Mouse (Mus musculus): ENCODE measurements at regions not wholly inside any gene's neighbourhood (a gene's known extent, or its start where the extent isn't known, plus 50 kb on each side); places are given as distances from the start of the nearest gene placed in this dataset.

DNA sequence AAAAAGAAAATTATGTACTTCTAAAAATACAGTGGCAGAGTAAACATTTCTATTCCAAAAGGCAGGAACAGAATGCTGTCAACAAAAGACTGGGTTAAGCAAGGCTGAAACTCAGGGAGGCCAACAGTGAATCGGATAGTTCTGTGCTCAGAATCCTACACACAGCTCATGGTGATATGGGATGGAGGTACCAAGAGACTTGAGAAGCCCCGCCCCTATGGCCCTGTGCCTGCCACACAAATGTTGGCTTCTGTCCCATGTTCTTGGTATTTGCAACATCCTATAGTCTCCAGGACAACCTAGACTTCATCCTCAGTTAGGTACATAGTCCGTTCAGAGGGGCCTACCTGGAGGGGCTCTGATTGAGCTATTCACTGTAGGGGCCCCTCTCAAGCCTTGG, 92.2 kb upstream of the Galnt15 start:
- no peak for DNase-seq (ENCODE audit: low spot score)
- no peak overlapping the region for H3K27ac ChIP-seq
- TF ChIP-seq CTCF (IDR thresholded peaks at IDR 0.05; ENCODE audit: low read depth) = no peak
- H3K4me1 ChIP-seq (replicated peaks; ENCODE audit: insufficient read depth, low read length) = no peaks in the 10 kb centered on the region
- no peak overlapping the region for H3K4me2 ChIP-seq (ENCODE audit: low read length)
- H3K36me3 ChIP-seq (ENCODE audit: insufficient read depth, low read length) = no peaks in the 10 kb centered on the region
- no peak overlapping the region for H3K9ac ChIP-seq (ENCODE audit: low read depth, low read length)
- H3K27me3 ChIP-seq (ENCODE audit: insufficient read depth, low read length) = no peaks in the 10 kb centered on the region
- no peak overlapping the region for H3K4me3 ChIP-seq (replicated peaks; ENCODE audit: low read depth, low read length)
- H3K9me3 ChIP-seq (replicated peaks; ENCODE audit: low read length) = no peaks in the 10 kb centered on the region
- WGBS = 90% methylated on average over 3 of the region's 3 CpGs
- ATAC-seq (replicated peaks; ENCODE audit: low FRiP score, low read depth) = no peak

DNA sequence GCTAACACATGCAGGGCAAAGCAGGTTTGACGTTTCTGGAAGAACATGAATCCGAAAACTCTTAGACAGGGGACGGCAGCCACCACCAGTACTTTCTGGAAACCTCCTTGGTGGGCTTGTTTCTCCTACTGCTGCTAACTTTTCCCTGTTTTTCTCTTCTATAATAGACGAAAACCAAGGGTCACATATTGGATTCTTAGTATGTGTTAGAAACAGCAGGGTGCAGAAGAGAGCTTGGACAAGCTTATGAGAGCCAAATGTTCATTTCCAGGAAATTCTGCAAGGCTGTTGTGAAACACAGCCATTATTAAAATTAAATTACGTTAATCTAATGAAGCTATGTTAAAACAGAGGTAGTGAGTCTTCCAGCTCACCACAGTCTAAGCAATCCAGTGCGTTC, 87.9 kb upstream of the Galnt15 start:
- H3K36me3 ChIP-seq (ENCODE audit: insufficient read depth, low read length) = no peaks in the 10 kb centered on the region
- no peaks in the 10 kb centered on the region for H3K4me1 ChIP-seq (replicated peaks; ENCODE audit: insufficient read depth, low read length)
- ATAC-seq (replicated peaks; ENCODE audit: low FRiP score, low read depth) (no peak), DNase-seq (ENCODE audit: low spot score) (no peak)
- H3K4me2 ChIP-seq (ENCODE audit: low read length) = no peak overlapping the region
- H3K9me3 ChIP-seq (replicated peaks; ENCODE audit: low read length) = no peaks in the 10 kb centered on the region
- no peak overlapping the region for H3K9ac ChIP-seq (ENCODE audit: low read depth, low read length)
- H3K4me3 ChIP-seq (replicated peaks; ENCODE audit: low read depth, low read length) = no peak overlapping the region
- 85% methylated on average over 6 of the region's 6 CpGs for WGBS
- no peaks in the 10 kb centered on the region for H3K27me3 ChIP-seq (ENCODE audit: insufficient read depth, low read length)
- no peak overlapping the region for H3K27ac ChIP-seq
- TF ChIP-seq CTCF (IDR thresholded peaks at IDR 0.05; ENCODE audit: low read depth) = no peak

DNA sequence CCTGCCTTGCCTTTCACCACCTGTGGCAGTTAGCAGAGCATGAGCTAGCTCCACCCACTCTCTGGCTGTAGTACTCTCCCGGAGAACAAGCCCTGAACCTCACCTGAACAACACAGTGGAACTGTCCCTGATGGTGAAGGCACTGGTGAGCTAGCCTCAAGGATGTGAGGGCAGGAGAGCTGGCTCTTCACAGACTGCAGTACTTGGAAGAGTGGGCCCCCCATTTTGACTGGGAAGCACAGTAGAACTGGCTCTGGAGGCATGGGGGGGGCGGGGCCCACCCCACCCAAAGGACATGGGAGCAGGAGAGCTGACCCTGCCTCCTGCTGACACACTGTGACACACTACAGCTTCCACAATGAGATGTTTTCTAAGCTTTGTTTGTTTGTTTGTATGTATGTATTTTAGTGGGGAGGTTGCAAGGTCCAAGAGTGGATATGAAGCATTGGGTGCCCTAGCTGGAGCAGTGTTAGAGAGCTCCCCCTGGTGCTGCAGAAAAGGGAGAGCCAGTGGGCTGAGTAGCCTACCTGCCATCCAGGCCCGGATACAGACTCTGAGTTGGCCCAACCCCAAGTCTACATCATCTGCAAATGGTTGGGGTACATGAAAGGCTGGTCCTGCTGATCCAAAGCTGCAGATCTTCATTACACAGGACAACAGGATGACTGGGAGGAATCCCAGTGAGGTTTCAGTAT, 86.4 kb upstream of the Galnt15 start:
- ATAC-seq (replicated peaks; ENCODE audit: low FRiP score, low read depth) (no peak), DNase-seq (ENCODE audit: low spot score) (peak; percentile 51)
- H3K4me2 ChIP-seq (ENCODE audit: low read length) = no peak overlapping the region
- no peak overlapping the region for H3K4me3 ChIP-seq (replicated peaks; ENCODE audit: low read depth, low read length)
- H3K4me1 ChIP-seq (replicated peaks; ENCODE audit: insufficient read depth, low read length) = no peaks in the 10 kb centered on the region
- H3K9ac ChIP-seq (ENCODE audit: low read depth, low read length) = no peak overlapping the region
- no peak overlapping the region for H3K27ac ChIP-seq
- H3K27me3 ChIP-seq (ENCODE audit: insufficient read depth, low read length) = no peaks in the 10 kb centered on the region
- no peaks in the 10 kb centered on the region for H3K9me3 ChIP-seq (replicated peaks; ENCODE audit: low read length)
- WGBS = 71% methylated on average over 3 of the region's 3 CpGs
- H3K36me3 ChIP-seq (ENCODE audit: insufficient read depth, low read length) = no peaks in the 10 kb centered on the region
- TF ChIP-seq CTCF (IDR thresholded peaks at IDR 0.05; ENCODE audit: low read depth) = peak; percentile 73

DNA sequence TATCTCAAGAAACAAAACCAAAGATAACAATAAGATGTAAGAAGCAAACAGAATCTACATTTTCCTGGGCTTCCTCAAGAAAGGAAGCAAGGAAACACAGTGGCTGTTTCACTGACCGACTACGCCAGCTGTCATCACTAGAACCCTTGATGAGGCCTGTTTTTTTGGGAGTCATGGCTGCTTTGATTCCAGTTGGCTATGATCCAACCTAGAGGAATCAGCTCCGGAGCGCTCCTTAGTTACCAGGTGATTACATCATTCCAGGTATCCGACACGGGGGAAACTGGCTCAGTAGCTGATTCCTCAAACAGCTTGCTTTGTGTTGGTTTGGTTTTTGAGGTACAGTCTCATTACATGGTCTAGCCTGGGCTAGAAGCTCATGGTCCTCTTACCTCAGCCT, 84.1 kb upstream of the Galnt15 start:
- no peak overlapping the region for H3K9ac ChIP-seq (ENCODE audit: low read depth, low read length)
- no peak for TF ChIP-seq CTCF (IDR thresholded peaks at IDR 0.05; ENCODE audit: low read depth)
- no peaks in the 10 kb centered on the region for H3K36me3 ChIP-seq (ENCODE audit: insufficient read depth, low read length)
- no peak overlapping the region for H3K27ac ChIP-seq
- no peak overlapping the region for H3K4me3 ChIP-seq (replicated peaks; ENCODE audit: low read depth, low read length)
- H3K9me3 ChIP-seq (replicated peaks; ENCODE audit: low read length) = no peaks in the 10 kb centered on the region
- DNase-seq (ENCODE audit: low spot score) = no peak
- no peak overlapping the region for H3K4me2 ChIP-seq (ENCODE audit: low read length)
- no peak for ATAC-seq (replicated peaks; ENCODE audit: low FRiP score, low read depth)
- H3K27me3 ChIP-seq (ENCODE audit: insufficient read depth, low read length) = no peaks in the 10 kb centered on the region
- WGBS = 82% methylated on average over 6 of the region's 6 CpGs
- no peaks in the 10 kb centered on the region for H3K4me1 ChIP-seq (replicated peaks; ENCODE audit: insufficient read depth, low read length)

DNA sequence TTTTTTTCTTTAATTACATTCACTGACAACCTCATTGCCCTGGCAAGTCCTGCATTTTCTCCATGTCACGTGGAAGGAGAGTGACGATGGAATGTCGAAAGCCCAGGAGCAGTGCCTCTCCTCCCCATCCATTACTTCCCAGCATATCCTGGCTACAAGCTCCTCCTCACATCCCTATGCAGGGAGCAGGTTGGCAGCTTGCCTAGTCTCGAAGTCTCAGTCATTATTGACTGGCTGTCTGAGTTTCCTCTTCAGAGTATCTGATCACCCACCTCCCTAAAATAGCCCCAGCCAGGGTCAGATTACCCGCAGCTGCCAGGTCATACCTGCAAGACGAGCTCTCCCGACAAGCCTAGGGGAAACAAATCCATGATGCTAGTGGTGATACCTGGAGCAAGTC, 83.7 kb upstream of the Galnt15 start:
- no peak for TF ChIP-seq CTCF (IDR thresholded peaks at IDR 0.05; ENCODE audit: low read depth)
- Histone ChIP-seq H3K9me3 (replicated peaks; ENCODE audit: low read length) (no peaks in the 10 kb centered on the region), H3K36me3 (ENCODE audit: insufficient read depth, low read length) (no peaks in the 10 kb centered on the region), H3K4me2 (ENCODE audit: low read length) (no peak overlapping the region), H3K4me3 (replicated peaks; ENCODE audit: low read depth, low read length) (no peak overlapping the region), H3K4me1 (replicated peaks; ENCODE audit: insufficient read depth, low read length) (no peaks in the 10 kb centered on the region), H3K27ac (no peak overlapping the region), H3K9ac (ENCODE audit: low read depth, low read length) (no peak overlapping the region), H3K27me3 (ENCODE audit: insufficient read depth, low read length) (no peaks in the 10 kb centered on the region)
- ATAC-seq (replicated peaks; ENCODE audit: low FRiP score, low read depth) (no peak), DNase-seq (ENCODE audit: low spot score) (no peak)
- 29% methylated on average over 7 of the region's 7 CpGs for WGBS

DNA sequence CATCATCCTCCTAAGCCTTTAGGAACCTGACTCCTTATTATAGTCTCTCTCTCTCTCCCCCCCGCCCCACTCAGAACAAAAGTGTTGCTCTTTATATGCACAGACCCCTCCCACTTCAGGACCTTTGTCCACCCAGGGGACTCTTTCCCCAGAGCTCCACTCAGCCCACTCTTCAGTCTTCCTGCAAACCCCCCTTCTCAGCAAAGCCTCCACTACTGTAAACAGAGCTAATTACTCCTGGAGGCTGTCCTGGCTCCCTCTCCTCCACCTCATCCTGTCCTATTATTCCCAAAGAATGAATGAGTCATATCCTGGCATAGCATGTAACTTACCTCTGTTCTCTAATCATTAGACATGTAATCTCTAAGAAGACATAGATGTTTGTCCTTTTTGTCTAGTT, 82.8 kb upstream of the Galnt15 start:
- Histone ChIP-seq H3K9me3 (replicated peaks; ENCODE audit: low read length) (no peaks in the 10 kb centered on the region), H3K27me3 (ENCODE audit: insufficient read depth, low read length) (no peaks in the 10 kb centered on the region), H3K4me2 (ENCODE audit: low read length) (no peak overlapping the region), H3K9ac (ENCODE audit: low read depth, low read length) (no peak overlapping the region), H3K4me3 (replicated peaks; ENCODE audit: low read depth, low read length) (no peak overlapping the region), H3K27ac (no peak overlapping the region), H3K36me3 (ENCODE audit: insufficient read depth, low read length) (no peaks in the 10 kb centered on the region), H3K4me1 (replicated peaks; ENCODE audit: insufficient read depth, low read length) (no peaks in the 10 kb centered on the region)
- 89% methylated on average over 1 of the region's 1 CpGs for WGBS
- ATAC-seq (replicated peaks; ENCODE audit: low FRiP score, low read depth) (no peak; the same call in 1 of the 2 replicates), DNase-seq (ENCODE audit: low spot score) (no peak)
- no peak for TF ChIP-seq CTCF (IDR thresholded peaks at IDR 0.05; ENCODE audit: low read depth)

DNA sequence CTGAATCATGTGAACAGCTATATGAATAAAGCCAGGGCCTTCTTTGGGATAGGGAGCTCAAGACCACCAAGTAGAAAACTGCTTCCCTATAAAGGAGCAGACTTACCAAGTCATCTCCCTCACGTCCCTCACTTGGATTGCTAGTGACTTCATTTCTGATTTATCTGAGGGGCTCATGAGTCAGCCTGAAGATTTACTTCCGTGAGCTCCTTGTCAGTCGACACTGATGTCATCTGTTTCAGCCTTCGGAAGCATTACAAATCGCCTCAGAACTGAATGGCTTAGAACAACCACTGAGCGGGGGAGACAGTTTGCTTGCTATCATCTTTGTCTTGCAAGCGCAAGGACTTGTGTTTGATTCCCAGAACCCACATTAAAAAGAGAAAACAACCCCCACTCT, 81.5 kb upstream of the Galnt15 start:
- 57% methylated on average over 7 of the region's 7 CpGs for WGBS
- ATAC-seq (replicated peaks; ENCODE audit: low FRiP score, low read depth) = no peak
- no peak overlapping the region for H3K9ac ChIP-seq (ENCODE audit: low read depth, low read length)
- H3K4me3 ChIP-seq (replicated peaks; ENCODE audit: low read depth, low read length) = no peak overlapping the region
- no peak overlapping the region for H3K4me2 ChIP-seq (ENCODE audit: low read length)
- H3K4me1 ChIP-seq (replicated peaks; ENCODE audit: insufficient read depth, low read length) = no peaks in the 10 kb centered on the region
- no peaks in the 10 kb centered on the region for H3K9me3 ChIP-seq (replicated peaks; ENCODE audit: low read length)
- DNase-seq (ENCODE audit: low spot score) = no peak
- H3K27ac ChIP-seq = no peak overlapping the region
- no peak for TF ChIP-seq CTCF (IDR thresholded peaks at IDR 0.05; ENCODE audit: low read depth)
- no peaks in the 10 kb centered on the region for H3K36me3 ChIP-seq (ENCODE audit: insufficient read depth, low read length)
- no peaks in the 10 kb centered on the region for H3K27me3 ChIP-seq (ENCODE audit: insufficient read depth, low read length)

Measured in kidney, postnatal 0 days (tissue).